Mouse (Mus musculus) neural tube, embryonic 15.5 days (tissue): ENCODE results near the gene Myh10. TPM values are rescaled to one million over a fixed set of nuclear protein-coding genes. Genes with fewer than 3 reads are reported as not detected.
"Not testable (repeated sequence)": the region's sequence is repeated elsewhere in the genome, so short reads cannot be mapped to it uniquely, and the experiment has no call there.

ENCODE experiments used
- ATAC-seq: fragments of 200-750 bp; cut with Nextera tagmentation; 2 replicates; pipeline ENCODE4 v1.8.0; 2017; ENCODE audit warnings: mild to moderate bottlenecking, moderate TSS enrichment, moderate library complexity; ENCODE audit not compliant: low FRiP score
- H3K27ac ChIP-seq: fragments of 300-500 bp; sonication (generic); replicated peaks from 2 replicates; pipeline ENCODE4 v1.5.1; 2015; ENCODE audit warnings: mild to moderate bottlenecking, inconsistent platforms
- H3K27me3 ChIP-seq: fragments of 300-500 bp; sonication (generic); replicated peaks from 2 replicates; pipeline ENCODE4 v1.6.1; 2015; ENCODE audit warnings: inconsistent platforms
- H3K36me3 ChIP-seq: fragments of 300-500 bp; sonication (generic); 2 replicates; pipeline ENCODE4 v1.6.1; 2015; ENCODE audit warnings: inconsistent platforms
- H3K4me1 ChIP-seq: fragments of 300-500 bp; sonication (generic); 2 replicates; pipeline ENCODE4 v1.6.1; 2015; ENCODE audit warnings: inconsistent platforms
- H3K4me2 ChIP-seq: fragments of 300-500 bp; sonication (generic); 2 replicates; pipeline ENCODE4 v1.6.1; 2015; ENCODE audit warnings: inconsistent platforms, mild to moderate bottlenecking, moderate library complexity
- H3K4me3 ChIP-seq: fragments of 300-500 bp; sonication (generic); replicated peaks from 2 replicates; pipeline ENCODE4 v1.5.1; 2015; ENCODE audit warnings: mild to moderate bottlenecking, inconsistent platforms
- H3K9ac ChIP-seq: fragments of 300-500 bp; sonication (generic); replicated peaks from 2 replicates; pipeline ENCODE4 v1.6.1; 2015; ENCODE audit warnings: mild to moderate bottlenecking, inconsistent platforms
- H3K9me3 ChIP-seq: fragments of 300-500 bp; sonication (generic); replicated peaks from 2 replicates; pipeline ENCODE4 v1.6.1; 2016; ENCODE audit warnings: inconsistent platforms
- WGBS: fragments of 180-500 bp; shearing (Covaris S2); methylation state at CpG from one replicate; pipeline ENCODE4 v1.1.7; 2015; ENCODE audit warnings: mixed read lengths; 5-methylcytosine and 5-hydroxymethylcytosine counted together
- polyA plus RNA-seq: library from polyadenylated mRNA; unstranded; fragments of >200 nt; fragmentation: Nextera tagmentation; extraction: Ambion mirVana; gene quantifications from 2 replicates; pipeline ENCODE4 v1.2.1, GENCODE M21; 2015

The Myh10 gene
- polyA plus RNA-seq, 1 experiment from 2014 or later, result 84.8 TPM

DNA sequence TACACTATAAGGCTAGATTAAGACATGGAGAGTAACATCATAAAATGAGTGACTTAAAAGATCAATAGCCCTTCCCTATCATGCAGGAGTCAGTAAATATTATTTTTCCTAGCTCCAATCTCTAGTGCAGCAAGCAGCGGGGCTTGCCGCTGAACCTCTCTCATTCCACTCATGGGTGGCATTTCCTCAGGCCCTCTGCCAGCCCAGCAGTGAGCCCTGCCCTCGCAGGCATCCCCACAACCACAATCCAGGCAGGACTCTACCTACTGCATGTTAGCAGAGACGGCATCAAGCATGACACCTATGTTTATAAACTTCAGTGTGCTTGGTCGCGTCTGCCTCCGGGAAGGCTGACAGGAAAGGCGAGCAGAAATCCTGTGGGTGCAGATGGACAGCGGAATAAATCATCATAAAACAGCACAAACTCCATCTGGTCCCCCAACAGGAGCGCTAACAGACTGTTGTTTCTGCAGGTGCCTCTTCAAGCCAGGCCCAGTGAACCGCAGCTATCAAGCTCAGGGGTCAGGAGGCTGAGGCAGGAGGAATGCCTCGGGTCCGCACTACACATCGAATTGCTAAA, 128.0 kb downstream of the Myh10 start:
- Histone ChIP-seq H3K4me3 (no peak overlapping the region), H3K36me3 (peaks cover 56% of the 10 kb centered on the region), H3K27me3 (no peaks in the 10 kb centered on the region), H3K4me2 (no peak overlapping the region), H3K27ac (no peak overlapping the region; the same call in 1 of the 2 replicates), H3K9me3 (no peaks in the 10 kb centered on the region), H3K4me1 (no peaks in the 10 kb centered on the region), H3K9ac (no peak overlapping the region)
- no peak for ATAC-seq
- 84% methylated on average over 14 of the region's 14 CpGs for WGBS

DNA sequence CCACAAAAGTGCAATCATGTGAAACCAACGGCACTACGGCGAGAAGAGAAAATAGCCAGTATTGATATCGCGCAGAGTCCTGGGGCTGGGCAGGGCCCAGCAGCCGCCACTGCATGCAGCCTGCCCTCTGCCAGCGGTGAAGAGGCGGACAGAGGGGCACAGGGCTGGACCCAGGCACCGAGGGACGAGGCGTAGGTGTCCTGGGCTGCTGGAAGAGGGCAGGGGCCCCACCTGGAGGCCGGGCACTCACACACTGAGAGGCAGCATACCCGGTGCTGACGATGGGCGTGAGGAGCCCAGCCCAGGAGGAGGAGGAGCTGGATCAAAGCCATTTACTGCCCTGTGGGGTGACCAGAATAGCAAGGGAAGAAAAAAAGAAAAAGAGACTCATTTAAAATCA, 131.0 kb downstream of the Myh10 start:
- no peak overlapping the region for H3K4me3 ChIP-seq
- H3K36me3 ChIP-seq, result peaks cover 51% of the 10 kb centered on the region
- WGBS, result 77% methylated on average over 15 of the region's 15 CpGs
- ATAC-seq, result no peak
- no peaks in the 10 kb centered on the region for H3K27me3 ChIP-seq
- no peak overlapping the region for H3K9ac ChIP-seq
- H3K4me1 ChIP-seq, result no peaks in the 10 kb centered on the region
- no peaks in the 10 kb centered on the region for H3K9me3 ChIP-seq
- H3K4me2 ChIP-seq, result no peak overlapping the region
- H3K27ac ChIP-seq, result no peak overlapping the region

DNA sequence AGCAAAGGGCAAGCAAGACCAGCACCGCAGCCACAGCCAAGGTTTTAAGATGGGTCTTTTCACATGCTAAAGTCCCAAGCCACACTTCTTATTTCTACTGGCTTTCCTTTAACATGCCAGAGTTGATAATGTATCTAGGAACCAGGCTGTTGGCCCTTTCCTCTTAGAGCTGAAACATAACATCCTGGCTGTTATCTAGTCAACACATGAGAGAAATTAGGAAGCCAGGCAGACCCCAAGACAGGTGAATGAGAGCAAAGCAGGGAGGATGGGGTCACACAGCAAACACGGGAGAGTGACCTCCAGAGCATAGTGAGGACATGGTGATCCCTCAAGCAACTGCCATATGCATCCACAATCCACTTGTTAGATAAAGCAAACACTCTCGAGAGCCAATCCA, 135.4 kb downstream of the Myh10 start:
- Histone ChIP-seq H3K9me3 (no peaks in the 10 kb centered on the region), H3K4me3 (no peak overlapping the region), H3K4me2 (no peak overlapping the region), H3K27me3 (no peaks in the 10 kb centered on the region), H3K9ac (no peak overlapping the region), H3K36me3 (peaks cover 58% of the 10 kb centered on the region), H3K4me1 (no peaks in the 10 kb centered on the region), H3K27ac (no peak overlapping the region)
- no peak for ATAC-seq
- WGBS, result 83% methylated on average over 3 of the region's 3 CpGs

DNA sequence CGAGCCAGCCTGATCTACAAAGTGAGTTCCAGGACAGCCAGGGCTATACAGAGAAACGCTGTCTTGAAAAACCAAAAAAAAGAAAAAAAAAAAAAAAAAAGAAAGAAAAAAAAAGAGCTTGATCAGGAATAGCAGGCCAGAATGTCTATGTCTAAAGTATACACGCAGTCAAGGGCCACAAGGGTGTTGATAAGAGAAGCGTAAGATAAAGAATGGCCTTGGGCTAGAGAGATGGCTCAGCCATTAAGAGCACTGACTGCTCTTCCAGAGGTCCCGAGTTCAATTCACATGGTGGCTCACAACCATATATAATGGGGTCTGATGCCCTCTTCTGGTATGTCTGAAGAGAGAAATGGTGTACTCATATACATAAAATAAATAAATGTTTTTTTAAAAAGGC, 140.2 kb downstream of the Myh10 start:
- H3K9ac ChIP-seq, H3K27ac ChIP-seq, H3K9me3 ChIP-seq, H3K27me3 ChIP-seq, H3K4me2 ChIP-seq, ATAC-seq, H3K4me1 ChIP-seq, H3K4me3 ChIP-seq: not testable (repeated sequence)
- WGBS, result 97% methylated on average over 5 of the region's 5 CpGs
- peaks cover 75% of the 10 kb centered on the region for H3K36me3 ChIP-seq

DNA sequence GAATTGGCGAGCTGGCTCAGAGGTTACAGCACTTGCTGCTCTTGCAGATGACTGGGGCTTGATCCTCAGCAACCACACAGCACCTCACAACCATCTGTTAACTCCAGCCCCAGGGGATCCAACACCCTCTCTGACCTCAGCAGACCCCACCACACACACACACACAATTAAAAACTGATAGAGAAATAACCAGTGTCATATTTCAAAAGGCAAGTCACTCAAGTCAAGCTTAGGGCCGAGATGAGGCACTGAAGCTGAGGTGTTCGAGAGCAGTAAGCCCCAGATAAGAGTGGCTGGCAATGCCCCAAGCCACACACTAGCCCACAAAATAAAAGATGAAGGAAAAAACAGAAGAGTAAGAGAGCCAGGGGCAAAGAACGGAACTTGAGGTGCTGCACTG, 141.4 kb downstream of the Myh10 start:
- Histone ChIP-seq H3K9me3 (no peaks in the 10 kb centered on the region), H3K9ac (no peak overlapping the region), H3K4me3 (no peak overlapping the region), H3K4me1 (no peaks in the 10 kb centered on the region), H3K27me3 (no peaks in the 10 kb centered on the region), H3K27ac (no peak overlapping the region), H3K4me2 (no peak overlapping the region), H3K36me3 (peaks cover 67% of the 10 kb centered on the region)
- no peak for ATAC-seq
- WGBS, result 76% methylated on average over 4 of the region's 4 CpGs

DNA sequence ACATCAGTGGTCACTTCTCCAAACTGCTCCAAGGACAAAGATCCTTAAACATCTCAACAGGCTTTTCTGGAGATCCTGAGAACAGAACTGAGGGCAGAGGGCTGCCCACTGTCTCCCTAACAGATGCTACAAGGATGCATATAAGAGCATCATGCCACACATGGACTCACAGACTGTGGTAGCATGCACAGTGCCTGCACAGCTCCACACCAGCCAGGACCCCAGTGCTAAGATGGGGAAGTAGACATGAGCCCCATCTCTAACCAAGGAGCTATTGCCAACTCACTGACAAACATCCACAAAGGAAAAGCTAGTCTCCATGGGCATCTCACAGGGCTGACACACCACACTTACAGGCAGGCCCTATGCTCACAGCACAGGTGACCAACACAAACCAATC, 142.2 kb downstream of the Myh10 start:
- Histone ChIP-seq H3K36me3 (peaks cover 63% of the 10 kb centered on the region), H3K4me1 (no peaks in the 10 kb centered on the region), H3K4me2 (no peak overlapping the region), H3K9ac (no peak overlapping the region), H3K9me3 (no peaks in the 10 kb centered on the region), H3K4me3 (no peak overlapping the region), H3K27ac (no peak overlapping the region), H3K27me3 (no peaks in the 10 kb centered on the region)
- no peak for ATAC-seq

DNA sequence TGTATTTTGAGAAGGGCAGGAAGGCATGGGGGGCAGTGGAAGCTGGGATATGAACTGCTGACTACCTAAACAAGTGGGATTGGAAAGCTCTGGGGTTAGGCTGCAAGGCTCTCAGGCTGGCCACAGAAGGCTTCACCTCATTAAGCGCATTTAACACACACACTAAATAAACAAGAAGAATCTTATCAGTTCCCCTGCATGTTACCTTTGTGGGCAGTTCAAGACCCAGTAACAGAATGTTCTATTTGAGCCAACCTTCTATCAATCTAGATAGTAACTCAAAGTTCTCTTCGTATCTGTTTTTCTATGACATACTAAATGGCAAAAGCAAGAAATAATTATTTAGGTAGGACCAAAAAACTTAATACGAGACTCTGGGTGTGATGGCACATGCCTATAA, 143.7 kb downstream of the Myh10 start:
- Histone ChIP-seq H3K4me3 (no peak overlapping the region), H3K36me3 (peaks cover 64% of the 10 kb centered on the region), H3K4me2 (no peak overlapping the region), H3K9ac (no peak overlapping the region), H3K4me1 (no peaks in the 10 kb centered on the region), H3K9me3 (no peaks in the 10 kb centered on the region), H3K27ac (no peak overlapping the region), H3K27me3 (no peaks in the 10 kb centered on the region)
- no peak for ATAC-seq
- WGBS, result 95% methylated on average over 3 of the region's 3 CpGs

DNA sequence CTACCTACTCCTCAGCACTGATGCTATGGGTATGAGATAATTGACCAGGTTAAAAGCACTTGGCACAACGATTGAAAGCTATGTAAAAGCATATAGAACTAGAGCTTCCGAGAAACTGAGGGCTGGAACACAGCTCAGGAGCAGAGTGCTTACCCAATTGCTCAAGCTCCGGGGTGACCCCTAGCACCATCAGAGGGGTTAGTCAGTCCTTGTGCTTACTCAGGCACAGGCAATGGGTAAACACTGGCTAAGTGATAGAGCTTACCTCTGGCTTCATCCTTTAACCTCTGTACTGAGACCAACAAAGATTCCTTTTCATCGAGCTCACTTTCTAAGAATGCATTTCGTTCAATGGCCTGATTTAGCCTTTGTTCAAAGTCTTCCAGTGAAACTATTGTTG, 148.2 kb downstream of the Myh10 start:
- Histone ChIP-seq H3K9ac (no peak overlapping the region), H3K27ac (no peak overlapping the region), H3K4me3 (no peak overlapping the region), H3K4me1 (no peaks in the 10 kb centered on the region), H3K4me2 (no peak overlapping the region), H3K27me3 (no peaks in the 10 kb centered on the region), H3K9me3 (no peaks in the 10 kb centered on the region), H3K36me3 (peaks cover 54% of the 10 kb centered on the region)
- 76% methylated on average over 5 of the region's 5 CpGs for WGBS
- no peak for ATAC-seq

DNA sequence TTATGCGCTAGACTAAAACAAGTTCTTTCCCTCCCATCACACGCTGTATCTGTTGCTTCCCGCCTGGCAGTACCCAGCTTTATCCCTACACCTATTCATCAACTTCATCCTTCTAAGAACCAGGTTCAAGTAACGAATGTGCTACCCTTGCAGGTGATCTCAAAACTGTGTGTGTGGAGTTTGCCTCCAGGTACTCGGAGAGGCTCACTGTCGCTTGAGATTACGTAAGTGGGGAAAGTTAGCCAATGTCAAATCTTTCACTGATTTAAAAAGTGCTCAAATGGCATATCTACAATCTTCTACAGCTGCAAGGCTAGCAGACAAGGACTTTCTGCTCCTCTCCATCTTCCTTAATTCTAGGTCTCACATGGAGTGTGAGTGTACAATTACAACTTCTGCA, 159.5 kb downstream of the Myh10 start:
- 88% methylated on average over 7 of the region's 7 CpGs for WGBS
- ATAC-seq, result no peak
- H3K9me3 ChIP-seq, result no peaks in the 10 kb centered on the region
- H3K27ac ChIP-seq, result no peak overlapping the region
- no peak overlapping the region for H3K9ac ChIP-seq
- peaks cover 42% of the 10 kb centered on the region for H3K4me1 ChIP-seq
- no peak overlapping the region for H3K4me3 ChIP-seq
- peak overlapping the region; percentile 15 for H3K4me2 ChIP-seq
- peaks cover 6% of the 10 kb centered on the region; the same call in 1 of the 2 replicates for H3K27me3 ChIP-seq
- no peaks in the 10 kb centered on the region for H3K36me3 ChIP-seq

DNA sequence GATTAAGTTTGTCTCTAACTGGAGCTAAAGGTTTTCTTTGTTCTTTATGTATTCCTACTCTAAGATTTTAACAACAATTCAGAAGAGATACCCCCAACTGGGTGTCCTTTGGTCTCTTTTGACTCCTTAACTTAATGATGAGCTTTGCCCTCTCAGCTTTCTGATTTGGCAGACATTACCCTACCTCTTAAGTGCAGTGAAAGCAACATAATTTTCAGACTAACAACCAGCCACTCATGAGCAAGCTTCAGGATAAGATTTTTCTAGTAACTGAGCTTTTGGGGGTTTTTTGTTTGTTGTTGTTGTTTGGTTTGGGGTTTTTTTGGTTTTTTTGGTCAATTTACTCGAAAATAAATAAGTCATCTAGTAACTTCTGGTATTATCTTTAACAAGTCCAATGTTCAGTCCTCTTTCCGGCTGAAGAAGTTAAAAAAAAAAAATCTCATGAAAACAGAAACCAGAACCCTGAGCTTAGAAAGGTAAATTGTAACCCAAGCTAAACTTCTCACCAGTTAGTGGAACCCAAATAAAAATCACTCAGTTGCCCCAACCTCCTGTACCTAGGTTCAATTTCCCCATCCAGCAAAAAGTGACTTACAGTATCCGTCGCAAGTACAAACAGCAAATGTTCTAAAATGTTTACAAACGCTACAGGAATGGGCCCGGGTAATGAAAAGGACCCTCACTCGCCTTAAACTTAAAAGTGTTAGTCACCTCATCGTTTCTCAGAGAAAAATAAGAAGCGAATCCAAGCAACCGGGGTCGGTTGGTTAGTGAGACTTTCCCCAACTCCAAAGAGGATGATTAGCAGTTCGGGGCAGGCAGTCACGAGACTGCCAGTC, 160.5 kb downstream of the Myh10 start:
- Histone ChIP-seq H3K27ac (peak overlapping the region; percentile 98), H3K27me3 (peaks cover 6% of the 10 kb centered on the region; the same call in 1 of the 2 replicates), H3K4me1 (peaks cover 39% of the 10 kb centered on the region), H3K9me3 (no peaks in the 10 kb centered on the region), H3K36me3 (no peaks in the 10 kb centered on the region), H3K9ac (peak overlapping the region; percentile 97), H3K4me2 (peak overlapping the region; percentile 75), H3K4me3 (peak overlapping the region; percentile 99)
- 5% methylated on average over 13 of the region's 13 CpGs for WGBS
- no peak for ATAC-seq

DNA sequence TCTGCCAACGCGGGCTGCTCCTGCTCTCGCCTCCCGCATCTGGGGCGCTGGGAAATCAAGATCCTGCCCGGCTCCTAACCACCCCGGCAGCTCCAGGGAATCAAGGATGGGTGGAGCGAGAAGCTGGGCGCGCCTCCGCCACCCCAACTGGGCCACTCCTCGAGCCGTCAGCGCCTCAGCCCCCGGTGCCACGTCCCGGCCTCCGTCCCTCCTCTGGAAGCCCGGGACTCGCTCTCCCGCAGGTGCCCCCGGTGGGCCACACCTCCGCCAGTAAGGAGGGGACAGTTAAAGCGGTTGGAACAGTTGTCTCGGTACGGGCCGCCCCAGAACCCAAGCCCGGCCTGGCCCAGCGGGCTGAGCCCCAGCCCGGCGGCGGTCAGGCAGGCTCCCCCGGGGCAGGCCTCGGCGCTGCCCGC, 161.1 kb downstream of the Myh10 start:
- Histone ChIP-seq H3K4me2 (peak overlapping the region; percentile 75), H3K4me1 (peaks cover 39% of the 10 kb centered on the region), H3K36me3 (no peaks in the 10 kb centered on the region), H3K4me3 (peak overlapping the region; percentile 99), H3K27ac (peak overlapping the region; percentile 98), H3K27me3 (peaks cover 6% of the 10 kb centered on the region; the same call in 1 of the 2 replicates), H3K9me3 (no peaks in the 10 kb centered on the region), H3K9ac (peak overlapping the region; percentile 97)
- under 1% methylated on average over 36 of the region's 36 CpGs for WGBS
- peak; percentile 65 for ATAC-seq

DNA sequence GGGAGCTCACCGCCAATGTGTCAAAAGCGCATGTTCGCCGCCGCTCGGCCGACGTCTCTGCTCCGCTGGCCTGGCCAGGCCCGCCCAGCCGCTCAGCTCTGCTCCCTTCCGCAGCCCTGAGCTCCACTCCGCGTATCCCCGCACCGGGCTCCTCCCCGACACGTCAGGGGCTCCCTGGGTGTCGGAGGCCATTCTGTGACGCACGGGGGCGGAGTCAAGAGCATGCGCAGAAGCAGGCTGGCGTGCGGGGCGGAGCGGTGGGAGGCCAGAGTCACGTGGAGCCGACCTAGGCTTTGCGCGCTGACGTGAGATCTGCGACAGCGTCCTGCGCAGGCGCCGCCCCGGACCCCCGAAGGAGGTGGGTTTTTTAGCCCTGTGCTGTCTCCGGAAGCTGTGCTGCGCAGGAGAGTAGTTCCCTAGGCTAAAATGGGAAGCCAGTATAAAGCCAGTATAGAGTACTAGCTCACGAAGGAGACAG, 161.6 kb downstream of the Myh10 start:
- H3K27ac ChIP-seq, result peak overlapping the region; percentile 98
- H3K27me3 ChIP-seq, result peaks cover 6% of the 10 kb centered on the region; the same call in 1 of the 2 replicates
- H3K36me3 ChIP-seq, result no peaks in the 10 kb centered on the region
- ATAC-seq, result peak; percentile 99
- WGBS, result under 1% methylated on average over 42 of the region's 42 CpGs
- H3K4me3 ChIP-seq, result peak overlapping the region; percentile 99
- H3K4me1 ChIP-seq, result peaks cover 39% of the 10 kb centered on the region
- H3K4me2 ChIP-seq, result peak overlapping the region; percentile 75
- H3K9me3 ChIP-seq, result no peaks in the 10 kb centered on the region
- H3K9ac ChIP-seq, result peak overlapping the region; percentile 97
